Mouse (Mus musculus): ENCODE results near the gene Mvp. TPM values are rescaled to one million over a fixed set of nuclear protein-coding genes. Genes with fewer than 3 reads are reported as not detected.

Mvp gene
- total RNA-seq, 2 experiments from 2014 or later: 8.6 to 9.5 TPM

DNA sequence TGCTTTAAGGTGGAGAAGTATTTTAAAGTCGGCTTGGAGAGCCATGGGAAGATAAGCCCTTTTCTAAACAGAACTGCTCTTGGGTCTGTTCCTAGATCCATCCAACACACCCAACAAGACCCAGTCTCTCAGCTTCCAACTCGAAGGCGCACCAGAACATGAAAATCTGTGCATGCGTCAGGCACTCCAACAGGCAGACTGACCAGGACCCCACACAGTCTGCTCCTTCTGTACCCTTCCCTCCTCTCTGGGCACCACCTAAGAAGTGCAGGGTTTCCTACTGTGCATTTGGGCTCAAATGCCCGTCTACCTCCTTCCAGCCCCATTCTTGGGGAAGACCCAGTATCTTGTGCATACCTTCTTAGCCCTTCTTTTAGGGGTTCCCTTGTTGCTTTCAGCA lies 6.1 kb upstream of the Mvp start:
- DNase-seq (ENCODE audit: low spot score in 2 of 2): no peak

DNA sequence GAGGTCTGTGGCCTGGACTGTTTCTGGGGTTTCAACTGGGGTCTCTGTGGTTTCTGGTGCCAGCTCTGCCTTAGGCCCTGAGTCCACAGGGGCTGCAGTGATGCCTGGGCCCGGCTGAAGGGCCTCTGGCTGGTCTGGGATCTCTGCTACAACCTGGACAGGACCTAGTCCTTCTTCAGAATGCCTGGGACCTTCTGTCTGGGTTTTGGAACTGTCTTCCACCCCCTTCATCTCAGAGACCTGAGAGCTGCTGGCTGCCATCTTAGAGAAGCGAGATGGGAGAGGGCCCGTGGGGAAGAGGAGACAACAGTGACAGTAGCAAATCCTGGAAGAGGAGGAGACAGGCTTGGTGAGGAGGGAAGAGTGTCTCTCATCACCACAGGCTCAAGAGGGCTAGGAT lies 5.6 kb upstream of the Mvp start:
- peak in 1 of 2 experiments; percentile 27 for DNase-seq (ENCODE audit: low spot score in 2 of 2)

- DNase-seq (ENCODE audit: low spot score in 2 of 2): no peak
Observed at GRCm38 (mm10) chr7:127019306-127019960, 5.0 kb upstream of the Mvp start.

- DNase-seq (ENCODE audit: low spot score in 2 of 2): no peak
Observed at GRCm38 (mm10) chr7:127018416-127019305, 4.2 kb upstream of the Mvp start.

GRCm38 (mm10) chr7:127017950-127018345 lies 3.5 kb upstream of the Mvp start:
- no peak for DNase-seq (ENCODE audit: low spot score in 2 of 2)

- peak; percentile 96 for DNase-seq (ENCODE audit: low spot score in 2 of 2)
Observed at GRCm38 (mm10) chr7:127016971-127017949, 2.8 kb upstream of the Mvp start, which contains the start of gene Pagr1a. Gene Pagr1a, minus strand, starts transcription at chr7:127017352.

GRCm38 (mm10) chr7:127016486-127016938 lies 2.1 kb upstream of the Mvp start:
- peak; percentile 55 to 64 for DNase-seq (ENCODE audit: low spot score in 2 of 2)

- no peak for DNase-seq (ENCODE audit: low spot score in 2 of 2)
Observed at GRCm38 (mm10) chr7:127016481-127016485, 1.9 kb upstream of the Mvp start, which contains the start of gene Pagr1b. Gene Pagr1b, minus strand, starts transcription at chr7:127016484.

- DNase-seq (ENCODE audit: low spot score in 2 of 2): no peak
Observed at GRCm38 (mm10) chr7:127016081-127016480, 1.7 kb upstream of the Mvp start.

DNA sequence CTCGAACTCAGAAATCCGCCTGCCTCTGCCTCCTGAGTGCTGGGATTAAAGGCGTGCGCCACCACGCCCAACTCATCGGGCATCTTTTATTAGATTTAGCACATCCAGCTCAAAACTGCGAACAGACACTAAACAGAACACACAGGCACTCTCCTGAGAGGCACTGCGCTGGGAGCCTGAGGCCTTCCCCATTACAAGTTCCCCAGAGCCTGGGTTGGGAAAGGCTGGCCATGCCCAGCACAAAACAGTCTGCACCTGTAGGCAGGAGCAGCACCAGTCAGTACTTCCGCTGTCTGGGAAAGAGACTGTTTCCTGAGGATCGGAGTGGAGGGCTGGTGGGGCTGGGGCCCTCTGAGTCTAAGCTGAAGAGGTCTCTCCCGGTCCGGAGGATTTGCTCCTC lies 572 bp upstream of the Mvp start:
- DNase-seq (ENCODE audit: low spot score in 2 of 2): no peak

DNA sequence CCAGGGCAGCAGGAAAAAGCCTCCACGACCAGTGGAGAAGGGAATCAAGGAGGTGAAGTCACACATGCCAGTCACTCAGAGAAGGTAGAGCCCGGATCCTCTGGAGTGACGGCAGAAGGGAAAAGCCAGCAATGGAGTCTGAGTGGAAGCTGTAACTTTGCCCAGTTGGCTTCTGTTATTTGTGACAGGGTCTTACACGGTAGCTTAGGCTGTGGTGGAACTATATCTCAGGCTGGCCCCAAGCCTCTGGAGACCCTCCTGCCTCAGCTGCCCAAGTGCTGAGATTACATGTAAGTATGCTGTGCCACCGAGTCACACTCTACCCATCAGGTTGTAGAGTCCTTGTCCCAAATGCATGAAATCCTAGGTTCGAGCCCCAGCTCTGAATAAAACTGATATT lies 1.0 kb downstream of the Mvp start:
- DNase-seq (ENCODE audit: low spot score in 2 of 2): no peak

GRCm38 (mm10) chr7:127012845-127013244 lies 1.6 kb downstream of the Mvp start:
- no peak for DNase-seq (ENCODE audit: low spot score in 2 of 2)

GRCm38 (mm10) chr7:127012374-127012773 lies 2.0 kb downstream of the Mvp start:
- no peak for DNase-seq (ENCODE audit: low spot score in 2 of 2)

DNA sequence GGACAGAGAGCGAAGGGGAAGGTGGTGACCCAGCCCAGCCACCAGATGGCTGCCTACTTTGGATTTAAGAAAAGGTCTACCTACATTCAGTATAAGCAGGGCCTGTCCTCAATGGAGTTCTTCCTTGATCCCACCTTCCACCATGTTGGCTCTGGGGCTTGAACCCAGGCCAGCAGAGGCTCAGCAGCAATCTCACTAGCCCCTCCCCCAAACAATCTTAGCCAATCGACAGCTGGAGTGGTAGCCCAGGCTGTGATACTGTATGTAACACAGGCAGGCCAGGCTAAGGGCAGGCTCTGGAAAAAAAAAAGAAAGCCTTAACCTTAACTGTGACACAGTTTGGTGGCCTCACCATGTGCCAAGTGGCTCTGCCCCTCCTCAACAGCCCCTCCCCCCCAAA lies 2.7 kb downstream of the Mvp start:
- no peak for DNase-seq (ENCODE audit: low spot score in 2 of 2)

- no peak for DNase-seq (ENCODE audit: low spot score in 2 of 2)
Observed at GRCm38 (mm10) chr7:127011051-127011450, 3.4 kb downstream of the Mvp start.

DNA sequence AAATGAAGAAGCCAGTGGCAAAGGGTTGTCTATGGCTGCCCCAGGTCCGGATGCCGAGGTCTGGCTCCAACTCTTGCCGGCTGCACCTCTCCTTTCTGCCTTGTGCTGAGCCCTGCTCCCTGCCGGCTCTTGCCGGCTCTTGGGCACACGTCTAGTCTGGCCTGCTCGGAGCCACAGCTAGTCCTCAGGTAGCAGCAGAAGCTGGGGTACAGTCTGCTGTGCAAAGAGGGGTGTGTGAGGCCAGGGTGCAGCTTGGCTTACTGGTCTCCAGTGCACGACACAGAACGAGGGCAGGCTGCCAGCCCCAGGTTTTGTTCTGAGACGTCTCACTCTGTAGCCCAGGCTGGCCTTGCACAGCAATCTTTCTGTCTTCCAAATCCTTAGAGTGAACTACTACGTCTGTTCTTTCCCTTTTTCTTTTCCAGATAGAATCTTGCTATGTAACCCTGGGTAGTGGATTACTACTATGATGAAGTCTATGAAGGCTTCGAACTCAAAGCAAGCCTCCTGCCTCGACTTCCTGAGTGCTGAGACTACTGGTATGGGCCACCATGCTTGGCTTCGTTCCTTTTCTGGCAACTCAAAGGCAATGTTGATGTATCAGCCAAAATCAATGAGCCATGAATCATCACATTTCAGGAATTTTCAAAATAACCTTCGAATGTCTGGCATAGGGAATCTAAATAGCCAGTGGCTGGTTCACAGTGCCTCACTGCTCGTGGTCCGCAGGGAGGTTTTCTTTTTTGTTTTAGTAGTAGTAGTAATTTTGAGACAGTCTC lies 4.9 kb downstream of the Mvp start:
- DNase-seq (ENCODE audit: low spot score in 2 of 2): no peak

DNA sequence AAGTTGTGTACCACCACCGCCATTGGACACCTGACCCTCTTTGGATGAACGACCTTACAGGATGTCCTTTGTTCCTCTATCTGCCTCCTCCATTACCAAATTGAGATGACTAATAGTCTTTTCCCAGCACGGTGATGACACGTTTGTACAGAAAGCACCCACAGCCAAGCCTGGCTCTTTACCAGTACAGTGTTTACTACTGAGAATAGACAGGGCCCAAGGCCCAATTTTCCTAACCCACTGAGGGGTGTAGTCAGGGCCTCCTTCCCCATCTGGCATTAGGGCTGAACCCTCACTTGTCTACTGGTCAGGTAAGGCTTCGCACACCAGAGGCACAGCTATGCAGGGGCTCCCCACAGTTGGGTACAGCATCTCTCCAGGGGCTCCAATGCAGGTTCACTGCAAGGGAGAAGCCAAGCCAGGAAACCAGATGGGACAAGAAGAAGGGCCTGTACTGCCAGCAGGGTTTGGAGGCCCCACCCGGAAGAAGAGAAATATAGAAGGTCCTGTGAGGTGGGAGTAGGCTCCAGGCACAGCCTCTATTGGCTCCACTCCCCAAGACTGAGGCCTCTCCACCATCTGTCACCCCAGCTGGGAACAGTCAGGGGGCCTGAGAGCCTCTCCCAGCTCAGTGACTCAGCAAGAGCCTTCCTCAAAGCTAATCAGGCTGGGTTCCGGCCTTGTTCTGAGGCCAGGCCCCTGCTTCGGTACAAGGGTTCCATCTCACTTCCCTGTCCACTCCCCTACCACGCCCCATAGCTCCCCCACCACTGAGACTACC lies 6.0 kb downstream of the Mvp start:
- DNase-seq (ENCODE audit: low spot score in 2 of 2): peak; percentile 83 to 84

- DNase-seq (ENCODE audit: low spot score in 2 of 2): no peak
Observed at GRCm38 (mm10) chr7:127007313-127008024, 7.0 kb downstream of the Mvp start.

DNA sequence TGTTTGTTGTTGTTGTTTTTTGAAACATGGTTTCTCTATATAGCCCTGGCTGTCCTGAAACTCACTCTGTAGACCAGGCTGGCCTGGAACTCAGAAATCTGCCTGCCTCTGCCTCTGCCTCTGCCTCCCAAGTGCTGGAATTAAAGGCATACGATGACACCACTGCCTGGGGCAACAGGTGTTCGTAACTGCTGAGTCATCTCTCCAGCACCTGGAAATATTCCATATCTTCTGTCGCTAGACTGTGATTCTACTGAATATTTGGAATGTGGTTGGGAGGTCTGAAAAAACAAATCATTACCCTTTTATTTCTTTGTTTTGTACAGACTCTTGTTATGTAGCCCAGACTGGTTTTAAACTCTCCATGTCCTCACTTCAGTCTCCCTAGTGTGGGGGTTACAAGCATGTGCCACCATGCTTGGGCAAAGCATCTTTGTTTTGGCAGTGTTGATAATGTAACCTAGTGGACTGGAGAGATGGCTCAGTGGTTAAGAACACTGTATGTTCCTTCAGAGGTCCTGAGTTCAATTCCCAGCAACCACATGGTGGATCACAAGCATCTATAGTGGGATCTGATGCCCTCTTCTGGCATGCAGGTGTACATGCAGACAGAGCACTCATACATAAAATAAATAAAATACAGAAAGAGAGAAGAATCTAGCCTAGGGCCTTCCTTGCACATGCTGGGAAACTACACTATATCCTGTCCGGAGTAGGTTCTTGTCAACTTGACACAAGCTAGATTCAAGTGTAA lies 10.1 kb downstream of the Mvp start:
- no peak for DNase-seq (ENCODE audit: low spot score in 2 of 2)

Data from left cerebral cortex, adult 18-20 months (tissue).